Mouse (Mus musculus): ENCODE results near the gene Angel2. TPM values are rescaled to one million over a fixed set of nuclear protein-coding genes. Genes with fewer than 3 reads are reported as not detected.

Gene Angel2
- polyA plus RNA-seq, 1 experiment from 2014 or later = 47.6 TPM

GRCm38 (mm10) chr1:190978511-190979073 lies 53.7 kb downstream of the Angel2 start:
- TF ChIP-seq CTCF (IDR thresholded peaks at IDR 0.05; ENCODE audit: low read depth) = no peak
- Histone ChIP-seq H3K27me3 (ENCODE audit: insufficient read depth, low read length) (no peaks in the 10 kb centered on the region), H3K4me2 (peak overlapping the region; percentile 98), H3K9ac (peak overlapping the region; percentile 87), H3K9me3 (ENCODE audit: low read depth, low read length) (no peaks in the 10 kb centered on the region), H3K36me3 (ENCODE audit: insufficient read depth) (peaks cover 17% of the 10 kb centered on the region; the same call in 1 of the 2 replicates), H3K27ac (ENCODE audit: low read depth) (peak overlapping the region; percentile 92), H3K4me1 (ENCODE audit: insufficient read depth) (peaks cover 13% of the 10 kb centered on the region), H3K4me3 (ENCODE audit: low read depth, low read length) (peak overlapping the region; percentile 67)
- WGBS = 0% methylated on average over 38 of the region's 46 CpGs
- DNase-seq (peak; percentile 64), ATAC-seq (ENCODE audit: insufficient read depth) (peak; percentile 73)

- H3K4me3 ChIP-seq (ENCODE audit: low read depth, low read length) = peak within 1 kb of the TSS; percentile 67
- H3K9me3 ChIP-seq (ENCODE audit: low read depth, low read length) = no peaks in the 10 kb centered on the region
- peak within 1 kb of the TSS; percentile 87 for H3K9ac ChIP-seq
- ATAC-seq (ENCODE audit: insufficient read depth) = peak; percentile 99
- peak within 1 kb of the TSS; percentile 98 for H3K4me2 ChIP-seq
- under 1% methylated on average over 38 of the region's 38 CpGs for WGBS
- peak; percentile 97 for DNase-seq
- H3K36me3 ChIP-seq (ENCODE audit: insufficient read depth) = peaks cover 11% of the 10 kb centered on the region; the same call in 1 of the 2 replicates
- peaks cover 13% of the 10 kb centered on the region for H3K4me1 ChIP-seq (ENCODE audit: insufficient read depth)
- H3K27me3 ChIP-seq (ENCODE audit: insufficient read depth, low read length) = no peaks in the 10 kb centered on the region
- TF ChIP-seq CTCF (IDR thresholded peaks at IDR 0.05; ENCODE audit: low read depth) = no peak
- peak within 1 kb of the TSS; percentile 92 for H3K27ac ChIP-seq (ENCODE audit: low read depth)
Measured at GRCm38 (mm10) chr1:190979100-190979563, 54.2 kb downstream of the Angel2 start, which contains the start of gene Vash2. Gene Vash2, minus strand, starts transcription at chr1:190979296.

- H3K9me3 ChIP-seq (ENCODE audit: low read depth, low read length) = no peaks in the 10 kb centered on the region
- no peak overlapping the region for H3K9ac ChIP-seq
- no peak overlapping the region for H3K4me3 ChIP-seq (ENCODE audit: low read depth, low read length)
- 89% methylated on average over 1 of the region's 1 CpGs for WGBS
- H3K4me1 ChIP-seq (ENCODE audit: insufficient read depth) = peaks cover 13% of the 10 kb centered on the region
- H3K27me3 ChIP-seq (ENCODE audit: insufficient read depth, low read length) = no peaks in the 10 kb centered on the region
- TF ChIP-seq CTCF (IDR thresholded peaks at IDR 0.05; ENCODE audit: low read depth) = no peak
- no peak for DNase-seq
- H3K36me3 ChIP-seq (ENCODE audit: insufficient read depth) = no peaks in the 10 kb centered on the region; the same call in 1 of the 2 replicates
- H3K27ac ChIP-seq (ENCODE audit: low read depth) = no peak overlapping the region
- ATAC-seq (ENCODE audit: insufficient read depth) = no peak
- H3K4me2 ChIP-seq = no peak overlapping the region
Measured at GRCm38 (mm10) chr1:190980470-190980869, 55.6 kb downstream of the Angel2 start.

GRCm38 (mm10) chr1:190981412-190981811 lies 56.5 kb downstream of the Angel2 start:
- 78% methylated on average over 4 of the region's 4 CpGs for WGBS

GRCm38 (mm10) chr1:190989437-190990082 lies 64.6 kb downstream of the Angel2 start:
- no peaks in the 10 kb centered on the region for H3K9me3 ChIP-seq (ENCODE audit: low read depth, low read length)
- TF ChIP-seq CTCF (IDR thresholded peaks at IDR 0.05; ENCODE audit: low read depth) = peak; percentile 40; the same call in 1 of the 2 replicates
- no peaks in the 10 kb centered on the region for H3K27me3 ChIP-seq (ENCODE audit: insufficient read depth, low read length)
- no peak for DNase-seq
- H3K9ac ChIP-seq = no peak overlapping the region
- no peak overlapping the region for H3K4me2 ChIP-seq
- ATAC-seq (ENCODE audit: insufficient read depth) = no peak
- H3K4me3 ChIP-seq (ENCODE audit: low read depth, low read length) = no peak overlapping the region
- no peaks in the 10 kb centered on the region for H3K36me3 ChIP-seq (ENCODE audit: insufficient read depth)
- WGBS = 76% methylated on average over 9 of the region's 9 CpGs
- H3K4me1 ChIP-seq (ENCODE audit: insufficient read depth) = no peaks in the 10 kb centered on the region
- H3K27ac ChIP-seq (ENCODE audit: low read depth) = no peak overlapping the region

More at GRCm38 (mm10) chr1:190981412-190981811, 56.5 kb downstream of the Angel2 start:
- no peak for TF ChIP-seq CTCF (IDR thresholded peaks at IDR 0.05; ENCODE audit: low read depth)
- no peaks in the 10 kb centered on the region for H3K27me3 ChIP-seq (ENCODE audit: insufficient read depth, low read length)
- ATAC-seq (ENCODE audit: insufficient read depth) (no peak), DNase-seq (no peak)
- H3K9ac ChIP-seq = no peak overlapping the region
- H3K4me1 ChIP-seq (ENCODE audit: insufficient read depth) = peaks cover 13% of the 10 kb centered on the region
- no peak overlapping the region for H3K4me3 ChIP-seq (ENCODE audit: low read depth, low read length)
- H3K4me2 ChIP-seq = no peak overlapping the region
- H3K27ac ChIP-seq (ENCODE audit: low read depth) = no peak overlapping the region
- no peaks in the 10 kb centered on the region for H3K9me3 ChIP-seq (ENCODE audit: low read depth, low read length)
- H3K36me3 ChIP-seq (ENCODE audit: insufficient read depth) = no peaks in the 10 kb centered on the region

- TF ChIP-seq CTCF (IDR thresholded peaks at IDR 0.05; ENCODE audit: low read depth) = no peak
- Histone ChIP-seq H3K36me3 (ENCODE audit: insufficient read depth) (no peaks in the 10 kb centered on the region), H3K9ac (no peak overlapping the region), H3K4me2 (no peak overlapping the region), H3K27me3 (ENCODE audit: insufficient read depth, low read length) (no peaks in the 10 kb centered on the region), H3K4me3 (ENCODE audit: low read depth, low read length) (no peak overlapping the region), H3K9me3 (ENCODE audit: low read depth, low read length) (0 out of 2 replicates have a peak, but pooled peaks cover 4% of the 10 kb centered on the region), H3K27ac (ENCODE audit: low read depth) (no peak overlapping the region), H3K4me1 (ENCODE audit: insufficient read depth) (no peaks in the 10 kb centered on the region)
- DNase-seq (peak; percentile 80), ATAC-seq (ENCODE audit: insufficient read depth) (no peak)
- WGBS = 49% methylated on average over 7 of the region's 7 CpGs
Measured at GRCm38 (mm10) chr1:190995548-190995947, 70.6 kb downstream of the Angel2 start.

- Histone ChIP-seq H3K4me2 (no peak overlapping the region), H3K4me1 (ENCODE audit: insufficient read depth) (no peaks in the 10 kb centered on the region), H3K27ac (ENCODE audit: low read depth) (no peak overlapping the region), H3K4me3 (ENCODE audit: low read depth, low read length) (no peak overlapping the region), H3K36me3 (ENCODE audit: insufficient read depth) (no peaks in the 10 kb centered on the region), H3K9me3 (ENCODE audit: low read depth, low read length) (0 out of 2 replicates have a peak, but pooled peaks cover 4% of the 10 kb centered on the region), H3K27me3 (ENCODE audit: insufficient read depth, low read length) (no peaks in the 10 kb centered on the region), H3K9ac (no peak overlapping the region)
- peak; percentile 53 for TF ChIP-seq CTCF (IDR thresholded peaks at IDR 0.05; ENCODE audit: low read depth)
- DNase-seq = peak; percentile 32
- WGBS = 69% methylated on average over 6 of the region's 6 CpGs
- ATAC-seq (ENCODE audit: insufficient read depth) = no peak
Measured at GRCm38 (mm10) chr1:190996346-190996877, 71.5 kb downstream of the Angel2 start.

Other genes with a start within 250 kb of the Angel2 start
- gene Rps6kc1, start 13.3 kb upstream of the Angel2 start, polyA plus RNA-seq (2014; fragmentation: Nextera tagmentation; extraction: Ambion mirVana) = 14.1 and 14.9 TPM in 2 replicates
- gene Vash2, start 54.2 kb downstream of the Angel2 start, polyA plus RNA-seq (2014; fragmentation: Nextera tagmentation; extraction: Ambion mirVana) = 38.1 and 40.6 TPM in 2 replicates
- 8.4 and 9.9 TPM in 2 replicates for gene Flvcr1, start 101.0 kb downstream of the Angel2 start, polyA plus RNA-seq (2014; fragmentation: Nextera tagmentation; extraction: Ambion mirVana)
- not detected in 2 replicates for gene Spata45, start 111.5 kb downstream of the Angel2 start, polyA plus RNA-seq (2014; fragmentation: Nextera tagmentation; extraction: Ambion mirVana)
- 12.7 and 15.2 TPM in 2 replicates for gene Tatdn3, start 137.8 kb downstream of the Angel2 start, polyA plus RNA-seq (2014; fragmentation: Nextera tagmentation; extraction: Ambion mirVana)
- 30.1 and 30.5 TPM in 2 replicates for gene Nsl1, start 137.9 kb downstream of the Angel2 start, polyA plus RNA-seq (2014; fragmentation: Nextera tagmentation; extraction: Ambion mirVana)
- gene Batf3, start 172.7 kb downstream of the Angel2 start, polyA plus RNA-seq (2014; fragmentation: Nextera tagmentation; extraction: Ambion mirVana) = 14.2 and 15.0 TPM in 2 replicates
- gene Fam71a, start 239.7 kb downstream of the Angel2 start, polyA plus RNA-seq (2014; fragmentation: Nextera tagmentation; extraction: Ambion mirVana) = not detected in 2 replicates